Mouse (Mus musculus) neural tube, embryonic 13.5 days (tissue): Measurements from ENCODE around the gene Zbtb20. TPM values are rescaled to one million over a fixed set of nuclear protein-coding genes. Genes with fewer than 3 reads are reported as not detected.
A peak's percentile ranks its signal among the peaks of the same experiment; 100 is the strongest.

Experiments used
- ATAC-seq: fragments of 200-750 bp; cut with Nextera tagmentation; 2 replicates; pipeline ENCODE4 v1.8.0; 2017; ENCODE audit warnings: low read depth, mild to moderate bottlenecking, moderate TSS enrichment, moderate library complexity
- H3K27ac ChIP-seq: fragments of 300-500 bp; sonication (generic); replicated peaks from 2 replicates; pipeline ENCODE4 v1.5.1; 2015; ENCODE audit warnings: moderate library complexity, mild to moderate bottlenecking, inconsistent platforms
- H3K27me3 ChIP-seq: fragments of 300-500 bp; sonication (generic); 2 replicates; pipeline ENCODE4 v1.6.1; 2015; ENCODE audit warnings: mild to moderate bottlenecking, inconsistent platforms
- H3K36me3 ChIP-seq: fragments of 300-500 bp; sonication (generic); 2 replicates; pipeline ENCODE4 v1.6.1; 2015; ENCODE audit warnings: mild to moderate bottlenecking, inconsistent platforms
- H3K4me1 ChIP-seq: fragments of 300-500 bp; sonication (generic); replicated peaks from 2 replicates; pipeline ENCODE4 v1.6.1; 2015; ENCODE audit warnings: inconsistent platforms
- H3K4me2 ChIP-seq: fragments of 300-500 bp; sonication (generic); 2 replicates; pipeline ENCODE4 v1.6.1; 2015; ENCODE audit warnings: inconsistent platforms, mild to moderate bottlenecking, moderate library complexity
- H3K4me3 ChIP-seq: fragments of 300-500 bp; sonication (generic); 2 replicates; pipeline ENCODE4 v1.5.1; 2015; ENCODE audit warnings: mild to moderate bottlenecking, inconsistent platforms
- H3K9ac ChIP-seq: fragments of 300-500 bp; sonication (generic); 2 replicates; pipeline ENCODE4 v1.6.1; 2015; ENCODE audit warnings: moderate library complexity, mild to moderate bottlenecking, inconsistent platforms
- H3K9me3 ChIP-seq: fragments of 300-500 bp; sonication (generic); 2 replicates; pipeline ENCODE4 v1.6.1; 2016; ENCODE audit warnings: inconsistent platforms
- WGBS: fragments of 180-500 bp; shearing (Covaris S2); methylation state at CpG from one replicate; pipeline ENCODE4 v1.1.7; 2015; 5-methylcytosine and 5-hydroxymethylcytosine counted together
- polyA plus RNA-seq: library from polyadenylated mRNA; unstranded; fragments of >200 nt; fragmentation: Nextera tagmentation; extraction: Ambion mirVana; gene quantifications from 2 replicates; pipeline ENCODE4 v1.2.1, GENCODE M21; 2015

Zbtb20 gene
- polyA plus RNA-seq, 1 experiment from 2014 or later: 71.4 TPM

- H3K9ac ChIP-seq: no peak overlapping the region
- no peak overlapping the region for H3K4me3 ChIP-seq
- no peaks in the 10 kb centered on the region for H3K9me3 ChIP-seq
- H3K4me1 ChIP-seq: peaks cover 14% of the 10 kb centered on the region
- peak; percentile 78 for ATAC-seq
- no peaks in the 10 kb centered on the region for H3K27me3 ChIP-seq
- WGBS: 49% methylated on average over 1 of the region's 1 CpGs
- peak overlapping the region; percentile 77 for H3K27ac ChIP-seq
- no peaks in the 10 kb centered on the region for H3K36me3 ChIP-seq
- H3K4me2 ChIP-seq: no peak overlapping the region
These were observed 411.2 kb downstream of the Zbtb20 start for GRCm38 (mm10) chr16:43286783-43287383.

GRCm38 (mm10) chr16:43291423-43291822 lies 415.7 kb downstream of the Zbtb20 start:
- H3K4me3 ChIP-seq: no peak overlapping the region
- H3K36me3 ChIP-seq: no peaks in the 10 kb centered on the region
- no peak overlapping the region for H3K4me2 ChIP-seq
- no peaks in the 10 kb centered on the region for H3K9me3 ChIP-seq
- no peak overlapping the region for H3K9ac ChIP-seq
- H3K4me1 ChIP-seq: peaks cover 12% of the 10 kb centered on the region
- 74% methylated on average over 3 of the region's 3 CpGs for WGBS
- no peaks in the 10 kb centered on the region for H3K27me3 ChIP-seq
- H3K27ac ChIP-seq: no peak overlapping the region
- no peak for ATAC-seq

GRCm38 (mm10) chr16:43297953-43298596 lies 422.4 kb downstream of the Zbtb20 start:
- no peak overlapping the region for H3K27ac ChIP-seq
- H3K4me1 ChIP-seq: peaks cover 15% of the 10 kb centered on the region
- H3K36me3 ChIP-seq: no peaks in the 10 kb centered on the region
- ATAC-seq: no peak
- H3K9me3 ChIP-seq: no peaks in the 10 kb centered on the region
- H3K9ac ChIP-seq: no peak overlapping the region
- H3K27me3 ChIP-seq: no peaks in the 10 kb centered on the region
- no peak overlapping the region for H3K4me3 ChIP-seq
- no peak overlapping the region for H3K4me2 ChIP-seq
- WGBS: 44% methylated on average over 5 of the region's 5 CpGs

- Histone ChIP-seq H3K27ac (no peak overlapping the region), H3K4me1 (peaks cover 14% of the 10 kb centered on the region), H3K36me3 (no peaks in the 10 kb centered on the region), H3K9ac (no peak overlapping the region), H3K27me3 (no peaks in the 10 kb centered on the region), H3K4me3 (no peak overlapping the region), H3K4me2 (no peak overlapping the region), H3K9me3 (no peaks in the 10 kb centered on the region)
- no peak for ATAC-seq
- WGBS: 86% methylated on average over 3 of the region's 3 CpGs
These were observed 424.7 kb downstream of the Zbtb20 start for GRCm38 (mm10) chr16:43300420-43300819.

- no peak overlapping the region for H3K9ac ChIP-seq
- H3K27ac ChIP-seq: no peak overlapping the region
- WGBS: 38% methylated on average over 2 of the region's 2 CpGs
- no peak overlapping the region for H3K4me3 ChIP-seq
- no peaks in the 10 kb centered on the region for H3K9me3 ChIP-seq
- H3K4me2 ChIP-seq: no peak overlapping the region
- H3K36me3 ChIP-seq: no peaks in the 10 kb centered on the region
- H3K27me3 ChIP-seq: no peaks in the 10 kb centered on the region
- no peak for ATAC-seq
- H3K4me1 ChIP-seq: peaks cover 14% of the 10 kb centered on the region
These were observed 426.5 kb downstream of the Zbtb20 start for GRCm38 (mm10) chr16:43302171-43302570.

GRCm38 (mm10) chr16:43303245-43304197 lies 427.8 kb downstream of the Zbtb20 start:
- Histone ChIP-seq H3K4me2 (no peak overlapping the region), H3K9ac (no peak overlapping the region), H3K9me3 (no peaks in the 10 kb centered on the region), H3K4me1 (peaks cover 6% of the 10 kb centered on the region), H3K36me3 (no peaks in the 10 kb centered on the region), H3K4me3 (no peak overlapping the region), H3K27me3 (no peaks in the 10 kb centered on the region), H3K27ac (no peak overlapping the region)
- ATAC-seq: no peak
- WGBS: 64% methylated on average over 9 of the region's 9 CpGs

- Histone ChIP-seq H3K4me1 (peaks cover 19% of the 10 kb centered on the region; the same call in 1 of the 2 replicates), H3K27me3 (no peaks in the 10 kb centered on the region), H3K4me2 (peak overlapping the region; percentile 22; the same call in 1 of the 2 replicates), H3K4me3 (no peak overlapping the region), H3K36me3 (no peaks in the 10 kb centered on the region), H3K9ac (0 out of 2 replicates have a peak overlapping the region, but pooled peaks have one; percentile 13), H3K27ac (peak overlapping the region; percentile 75), H3K9me3 (no peaks in the 10 kb centered on the region)
- 10% methylated on average over 4 of the region's 4 CpGs for WGBS
- peak; percentile 85 for ATAC-seq
These were observed 434.3 kb downstream of the Zbtb20 start for GRCm38 (mm10) chr16:43309968-43310431.

- Histone ChIP-seq H3K4me1 (no peaks in the 10 kb centered on the region), H3K4me2 (no peak overlapping the region), H3K9ac (no peak overlapping the region), H3K27me3 (no peaks in the 10 kb centered on the region), H3K36me3 (no peaks in the 10 kb centered on the region), H3K27ac (no peak overlapping the region), H3K4me3 (no peak overlapping the region), H3K9me3 (no peaks in the 10 kb centered on the region)
- no peak for ATAC-seq
- 88% methylated on average over 3 of the region's 3 CpGs for WGBS
These were observed 448.3 kb downstream of the Zbtb20 start for GRCm38 (mm10) chr16:43324009-43324408.

- no peaks in the 10 kb centered on the region for H3K9me3 ChIP-seq
- no peak overlapping the region for H3K9ac ChIP-seq
- H3K36me3 ChIP-seq: no peaks in the 10 kb centered on the region
- no peak overlapping the region for H3K4me3 ChIP-seq
- H3K27ac ChIP-seq: no peak overlapping the region
- 96% methylated on average over 1 of the region's 1 CpGs for WGBS
- no peaks in the 10 kb centered on the region for H3K4me1 ChIP-seq
- ATAC-seq: no peak
- no peaks in the 10 kb centered on the region for H3K27me3 ChIP-seq
- no peak overlapping the region for H3K4me2 ChIP-seq
These were observed 452.5 kb downstream of the Zbtb20 start for GRCm38 (mm10) chr16:43328221-43328620.

GRCm38 (mm10) chr16:43330206-43330605 lies 454.5 kb downstream of the Zbtb20 start:
- H3K4me2 ChIP-seq: no peak overlapping the region
- H3K4me3 ChIP-seq: no peak overlapping the region
- H3K36me3 ChIP-seq: no peaks in the 10 kb centered on the region
- H3K27ac ChIP-seq: no peak overlapping the region
- no peak for ATAC-seq
- no peak overlapping the region for H3K9ac ChIP-seq
- H3K4me1 ChIP-seq: peaks cover 10% of the 10 kb centered on the region
- 93% methylated on average over 3 of the region's 3 CpGs for WGBS
- no peaks in the 10 kb centered on the region for H3K27me3 ChIP-seq
- H3K9me3 ChIP-seq: no peaks in the 10 kb centered on the region

GRCm38 (mm10) chr16:43331440-43331839 lies 455.8 kb downstream of the Zbtb20 start:
- no peak overlapping the region for H3K9ac ChIP-seq
- ATAC-seq: no peak
- H3K4me2 ChIP-seq: no peak overlapping the region
- 88% methylated on average over 3 of the region's 3 CpGs for WGBS
- no peak overlapping the region for H3K27ac ChIP-seq
- H3K9me3 ChIP-seq: no peaks in the 10 kb centered on the region
- H3K4me1 ChIP-seq: peaks cover 14% of the 10 kb centered on the region
- no peak overlapping the region for H3K4me3 ChIP-seq
- H3K36me3 ChIP-seq: no peaks in the 10 kb centered on the region
- no peaks in the 10 kb centered on the region for H3K27me3 ChIP-seq

GRCm38 (mm10) chr16:43332734-43333133 lies 457.1 kb downstream of the Zbtb20 start:
- Histone ChIP-seq H3K27me3 (no peaks in the 10 kb centered on the region), H3K4me1 (peaks cover 14% of the 10 kb centered on the region), H3K9ac (no peak overlapping the region), H3K27ac (no peak overlapping the region), H3K4me2 (no peak overlapping the region), H3K4me3 (no peak overlapping the region), H3K9me3 (no peaks in the 10 kb centered on the region), H3K36me3 (no peaks in the 10 kb centered on the region)
- WGBS: 71% methylated on average over 2 of the region's 2 CpGs
- no peak for ATAC-seq
